Mouse (Mus musculus): ENCODE results near the gene Trpv2. TPM values are rescaled to one million over a fixed set of nuclear protein-coding genes. Genes with fewer than 3 reads are reported as not detected.

The Trpv2 gene
- total and polyA plus RNA-seq, 3 experiments = 39.2 to 58.7 (median 46.2) TPM

DNA sequence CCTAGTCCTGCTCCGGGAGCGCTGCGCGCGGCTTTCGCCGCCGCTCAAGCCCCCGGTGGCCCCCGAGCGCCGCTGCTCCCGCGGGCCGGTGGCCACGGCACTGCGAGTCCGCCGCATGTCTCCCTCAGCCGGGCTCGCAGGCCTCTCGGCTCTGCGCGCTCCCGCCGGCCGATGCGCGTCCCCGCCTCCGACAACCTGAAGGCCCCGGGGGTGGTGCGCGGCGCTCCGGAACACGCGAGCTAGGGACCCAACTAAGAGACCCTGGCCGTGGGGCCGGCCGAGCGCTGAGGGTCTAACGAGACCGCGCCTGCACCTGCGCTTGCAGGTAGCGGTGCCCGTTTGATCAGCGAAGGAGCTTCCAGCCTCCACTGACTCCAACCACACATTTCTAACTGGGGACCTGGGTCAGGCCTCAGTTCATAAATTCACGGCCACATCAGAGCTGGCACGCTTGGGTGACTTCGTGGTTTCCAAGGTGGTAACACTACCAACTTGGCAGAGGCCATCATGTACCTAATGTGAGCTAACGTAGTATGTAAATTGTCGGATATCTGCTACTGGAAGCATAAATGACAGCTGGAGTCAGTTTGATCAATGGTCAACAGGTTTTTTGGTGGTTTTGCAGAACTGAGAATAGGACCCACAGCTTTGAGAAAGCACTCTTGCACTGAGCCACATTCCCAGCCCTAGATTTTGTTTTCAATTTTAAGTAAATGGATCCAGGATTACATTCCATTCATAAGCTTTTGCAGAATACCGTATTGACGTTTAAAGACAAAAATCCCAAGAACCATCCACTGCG is 35.0 kb upstream of the Trpv2 start, which contains the start of gene Cenpv:
Gene Cenpv, minus strand, starts transcription at position 173 of the 802 bp plus-strand sequence.
- DNase-seq (ENCODE audit: extremely low read depth) = peak; percentile 45
- H3K79me2 ChIP-seq (replicated peaks; ENCODE audit: control insufficient read depth, extremely low read depth, insufficient read depth, poor library complexity, severe bottlenecking) = peaks cover 19% of the 10 kb centered on the region

DNA sequence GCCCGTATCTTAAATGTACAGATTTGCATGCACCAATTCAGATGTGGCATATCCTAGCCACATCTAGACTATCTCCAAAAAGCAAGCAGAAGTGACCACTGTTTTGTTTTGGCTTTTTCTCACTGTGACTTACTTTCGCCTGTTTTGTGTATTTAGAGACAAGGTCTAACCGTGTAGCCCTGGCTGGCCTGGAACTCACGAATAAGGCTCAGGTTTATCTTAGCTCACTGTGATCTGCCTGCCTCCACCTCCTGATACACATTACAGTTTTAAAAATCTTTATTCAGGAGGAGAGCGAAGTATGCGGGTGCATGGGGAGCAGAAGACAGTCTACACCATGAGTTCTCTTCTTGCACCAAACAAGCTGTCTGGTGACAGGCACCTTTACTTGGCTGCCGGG is 34.1 kb upstream of the Trpv2 start:
- H3K4me1 ChIP-seq (ENCODE audit: control insufficient read depth in 1 of 2, insufficient read depth in 2 of 2) = peaks cover 10 to 31% of the 10 kb centered on the region in 2 experiments
- H3K4me2 ChIP-seq (ENCODE audit: insufficient read depth, low read depth, poor library complexity, severe bottlenecking) = no peak overlapping the region
- H3K36me3 ChIP-seq (replicated peaks in 1 of 2; ENCODE audit: control insufficient read depth in 1 of 2, insufficient read depth in 1 of 2, low read length in 1 of 2) = peaks cover 4 to 6% of the 10 kb centered on the region in 2 experiments
- no peaks in the 10 kb centered on the region for H3K9me3 ChIP-seq (replicated peaks; ENCODE audit: low read length)
- no peak overlapping the region for H3K27ac ChIP-seq (ENCODE audit: insufficient read depth, low read depth)
- dilution Hi-C loops (cut with MboI; ENCODE audit: extremely low pct_ligation_motif_present, extremely low pct_unique_long_range_greater_than_20kb, low sequenced_read_pairs) (no loop called here), in situ Hi-C loops (cut with MboI; ENCODE audit: low pct_ligation_motif_present, low pct_unique_long_range_greater_than_20kb, low sequenced_read_pairs) (no loop called here)
- no peak overlapping the region for H3K9ac ChIP-seq (ENCODE audit: insufficient read depth, low read depth)
- no peak overlapping the region for H3K4me3 ChIP-seq (replicated peaks in 1 of 3; ENCODE audit: low read depth in 2 of 3, low read length in 2 of 3, poor library complexity in 1 of 3)
- DNase-seq (ENCODE audit: extremely low read depth) = no peak
- H3K27me3 ChIP-seq (replicated peaks) = peaks cover 29% of the 10 kb centered on the region
- 0 out of 2 replicates have a peak, but pooled peaks have one; percentile 20 for TF ChIP-seq MXI1 (IDR thresholded peaks at IDR 0.05; ENCODE audit: low read depth, low read length)
- TF ChIP-seq IRF4 (IDR thresholded peaks at IDR 0.05; ENCODE audit: low read depth, low read length) = no peak
- TF ChIP-seq ZNF384 (IDR thresholded peaks at IDR 0.05; ENCODE audit: low read depth, low read length) = no peak
- TF ChIP-seq MAZ (IDR thresholded peaks at IDR 0.05; ENCODE audit: low read depth, low read length) = no peak
- H3K79me2 ChIP-seq (replicated peaks; ENCODE audit: control insufficient read depth, extremely low read depth, insufficient read depth, poor library complexity, severe bottlenecking) = peaks cover 19% of the 10 kb centered on the region

More for the DNA sequence above, 35.0 kb upstream of the Trpv2 start, which contains the start of gene Cenpv:
- TF ChIP-seq ZMIZ1 (IDR thresholded peaks at IDR 0.05; ENCODE audit: low read depth, low read length) (peak; percentile 35), KAT2A (IDR thresholded peaks at IDR 0.05; ENCODE audit: insufficient replicate concordance, low read length) (no peak), MYC (IDR thresholded peaks at IDR 0.05; ENCODE audit: low read depth, low read length) (0 out of 2 replicates have a peak, but pooled peaks have one; percentile 10), USF1 (IDR thresholded peaks at IDR 0.05; ENCODE audit: low read depth, low read length) (no peak), MAFK (IDR thresholded peaks at IDR 0.05; ENCODE audit: insufficient replicate concordance, low read length) (no peak; the same call in 1 of the 2 replicates), MEF2A (IDR thresholded peaks at IDR 0.05; ENCODE audit: borderline replicate concordance, low read depth, low read length) (no peak), TBP (conservative IDR thresholded peaks at IDR 0.05; ENCODE audit: low read depth, low read length) (0 out of 2 replicates have a peak, but pooled peaks have one; percentile 43), SMC3 (IDR thresholded peaks at IDR 0.05; ENCODE audit: low read depth, low read length) (no peak), CTCF (conservative IDR thresholded peaks at IDR 0.05 in 1 of 2, IDR thresholded peaks at IDR 0.05 in 1 of 2; ENCODE audit: low read depth in 2 of 2, low read length in 2 of 2) (no peak), NELFE (IDR thresholded peaks at IDR 0.05; ENCODE audit: low read depth, low read length) (peak; percentile 74), IRF4 (IDR thresholded peaks at IDR 0.05; ENCODE audit: low read depth, low read length) (peak; percentile 68; the same call in 1 of the 2 replicates), EP300 (IDR thresholded peaks at IDR 0.05; ENCODE audit: low read length) (peak; percentile 53), POLR2A (IDR thresholded peaks at IDR 0.05; ENCODE audit: low read depth, low read length) (peak; percentile 78; the same call in 1 of the 2 replicates), SIN3A (IDR thresholded peaks at IDR 0.05; ENCODE audit: low read length) (no peak; the same call in 1 of the 2 replicates), UBTF (IDR thresholded peaks at IDR 0.05; ENCODE audit: low read depth, low read length) (peak; percentile 83), NRF1 (IDR thresholded peaks at IDR 0.05; ENCODE audit: low read depth, low read length) (peak; percentile 23), POLR2AphosphoS2 (IDR thresholded peaks at IDR 0.05; ENCODE audit: low read depth, low read length) (no peak; the same call in 1 of the 2 replicates), TCF12 (IDR thresholded peaks at IDR 0.05; ENCODE audit: low read depth, low read length) (peak; percentile 60)
- Histone ChIP-seq H3K4me1 (ENCODE audit: control insufficient read depth in 1 of 2, insufficient read depth in 2 of 2) (peaks cover 10 to 31% of the 10 kb centered on the region in 2 experiments), H3K4me3 (replicated peaks in 1 of 3; ENCODE audit: low read depth in 2 of 3, low read length in 2 of 3, poor library complexity in 1 of 3) (peak within 1 kb of the TSS; percentile 56 to 81 (median 68)), H3K27me3 (replicated peaks) (peaks cover 29% of the 10 kb centered on the region), H3K9ac (ENCODE audit: insufficient read depth, low read depth) (peak within 1 kb of the TSS; percentile 80), H3K4me2 (ENCODE audit: insufficient read depth, low read depth, poor library complexity, severe bottlenecking) (peak within 1 kb of the TSS; percentile 39), H3K9me3 (replicated peaks; ENCODE audit: low read length) (no peaks in the 10 kb centered on the region), H3K27ac (ENCODE audit: insufficient read depth, low read depth) (peak within 1 kb of the TSS; percentile 40), H3K36me3 (replicated peaks in 1 of 2; ENCODE audit: control insufficient read depth in 1 of 2, insufficient read depth in 1 of 2, low read length in 1 of 2) (peaks cover 4% of the 10 kb centered on the region in 2 experiments)
- in situ Hi-C loops (cut with MboI; ENCODE audit: low pct_ligation_motif_present, low pct_unique_long_range_greater_than_20kb, low sequenced_read_pairs) (no loop called here), dilution Hi-C loops (cut with MboI; ENCODE audit: extremely low pct_ligation_motif_present, extremely low pct_unique_long_range_greater_than_20kb, low sequenced_read_pairs) (no loop called here)

All from CH12.LX (cell line).